Mouse (Mus musculus) limb, embryonic 15.5 days (tissue): ENCODE results near the gene Gm12845. TPM values are rescaled to one million over a fixed set of nuclear protein-coding genes. Genes with fewer than 3 reads are reported as not detected.

Source experiments
- ATAC-seq: fragments of 200-750 bp; cut with Nextera tagmentation; 2 replicates; pipeline ENCODE4 v1.8.0; 2017; ENCODE audit warnings: low read depth, moderate TSS enrichment; ENCODE audit not compliant: insufficient number of reproducible peaks, low FRiP score, low TSS enrichment
- H3K27ac ChIP-seq: fragments of 300-500 bp; sonication (generic); 2 replicates; pipeline ENCODE4 v1.5.1; 2015; ENCODE audit warnings: moderate library complexity, mild to moderate bottlenecking, inconsistent platforms
- H3K27me3 ChIP-seq: fragments of 300-500 bp; sonication (generic); 2 replicates; pipeline ENCODE4 v1.6.1; 2015; ENCODE audit warnings: inconsistent platforms
- H3K36me3 ChIP-seq: fragments of 300-500 bp; sonication (generic); 2 replicates; pipeline ENCODE4 v1.6.1; 2015; ENCODE audit warnings: inconsistent platforms
- H3K4me1 ChIP-seq: fragments of 300-500 bp; sonication (generic); 2 replicates; pipeline ENCODE4 v1.6.1; 2015; ENCODE audit warnings: inconsistent platforms
- H3K4me2 ChIP-seq: fragments of 300-500 bp; sonication (generic); 2 replicates; pipeline ENCODE4 v1.6.1; 2015; ENCODE audit warnings: mild to moderate bottlenecking, inconsistent platforms
- H3K4me3 ChIP-seq: fragments of 300-500 bp; sonication (generic); 2 replicates; pipeline ENCODE4 v1.5.1; 2015; ENCODE audit warnings: mild to moderate bottlenecking, inconsistent platforms
- H3K9ac ChIP-seq: fragments of 300-500 bp; sonication (generic); 2 replicates; pipeline ENCODE4 v1.6.1; 2015; ENCODE audit warnings: inconsistent platforms
- H3K9me3 ChIP-seq: fragments of 300-500 bp; sonication (generic); 2 replicates; pipeline ENCODE4 v1.6.1; 2016; ENCODE audit warnings: inconsistent platforms
- WGBS: fragments of 180-500 bp; shearing (Covaris S2); methylation state at CpG from one replicate; pipeline ENCODE4 v1.1.7; 2015; 5-methylcytosine and 5-hydroxymethylcytosine counted together
- polyA plus RNA-seq: library from polyadenylated mRNA; unstranded; fragments of >200 nt; fragmentation: Nextera tagmentation; extraction: Ambion mirVana; gene quantifications from 2 replicates; pipeline ENCODE4 v1.2.1, GENCODE M21; 2015

Gene Gm12845
- not detected in 2 replicates for polyA plus RNA-seq

- no peak within 1 kb of the TSS for H3K4me2 ChIP-seq
- H3K27ac ChIP-seq: no peak within 1 kb of the TSS
- no peak within 1 kb of the TSS for H3K4me3 ChIP-seq
- ATAC-seq: no peak
- no peaks in the 10 kb centered on the region for H3K36me3 ChIP-seq
- no peaks in the 10 kb centered on the region for H3K27me3 ChIP-seq
- H3K9ac ChIP-seq: no peak within 1 kb of the TSS
- 75% methylated on average over 1 of the region's 1 CpGs for WGBS
- H3K4me1 ChIP-seq: no peaks in the 10 kb centered on the region
- no peaks in the 10 kb centered on the region for H3K9me3 ChIP-seq
These were observed at the start of gene Gm12845 for GRCm38 (mm10) chr4:117724112-117724511. Gene Gm12845, plus strand, starts transcription at chr4:117724412.

- WGBS: 15% methylated on average over 3 of the region's 3 CpGs
- peaks cover 86% of the 10 kb centered on the region for H3K36me3 ChIP-seq
- no peak for ATAC-seq
These were observed 47.3 kb upstream of the Gm12845 start for GRCm38 (mm10) chr4:117676903-117677302.

GRCm38 (mm10) chr4:117680963-117681362, 43.2 kb upstream of the Gm12845 start:
- H3K9me3 ChIP-seq: no peaks in the 10 kb centered on the region
- WGBS: 81% methylated on average over 6 of the region's 6 CpGs
- peak overlapping the region; percentile 80; the same call in 1 of the 2 replicates for H3K9ac ChIP-seq
- peak overlapping the region; percentile 86 for H3K4me3 ChIP-seq
- no peak overlapping the region for H3K27ac ChIP-seq
- peaks cover 52% of the 10 kb centered on the region for H3K36me3 ChIP-seq
- peaks cover 14% of the 10 kb centered on the region for H3K4me1 ChIP-seq
- no peak for ATAC-seq
- peak overlapping the region; percentile 88 for H3K4me2 ChIP-seq
- H3K27me3 ChIP-seq: no peaks in the 10 kb centered on the region

More at GRCm38 (mm10) chr4:117676903-117677302, 47.3 kb upstream of the Gm12845 start:
- no peak overlapping the region for H3K9ac ChIP-seq
- H3K27ac ChIP-seq: no peak overlapping the region
- H3K4me3 ChIP-seq: no peak overlapping the region
- H3K27me3 ChIP-seq: no peaks in the 10 kb centered on the region
- H3K4me2 ChIP-seq: no peak overlapping the region
- peaks cover 14% of the 10 kb centered on the region for H3K4me1 ChIP-seq
- no peaks in the 10 kb centered on the region for H3K9me3 ChIP-seq

GRCm38 (mm10) chr4:117681931-117682461, 42.2 kb upstream of the Gm12845 start, which contains the start of gene Dmap1:
Gene Dmap1, minus strand, starts transcription at chr4:117682273.
- peaks cover 14% of the 10 kb centered on the region for H3K4me1 ChIP-seq
- peak within 1 kb of the TSS; percentile 86 for H3K4me3 ChIP-seq
- H3K4me2 ChIP-seq: peak within 1 kb of the TSS; percentile 88
- peaks cover 42% of the 10 kb centered on the region for H3K36me3 ChIP-seq
- H3K27me3 ChIP-seq: no peaks in the 10 kb centered on the region
- peak within 1 kb of the TSS; percentile 38 for H3K27ac ChIP-seq
- WGBS: under 1% methylated on average over 33 of the region's 33 CpGs
- H3K9me3 ChIP-seq: no peaks in the 10 kb centered on the region
- peak; percentile 80 for ATAC-seq
- peak within 1 kb of the TSS; percentile 80 for H3K9ac ChIP-seq

GRCm38 (mm10) chr4:117682463-117682862, 41.7 kb upstream of the Gm12845 start:
- ATAC-seq: no peak
- H3K4me1 ChIP-seq: peaks cover 14% of the 10 kb centered on the region
- H3K27ac ChIP-seq: no peak overlapping the region
- H3K9ac ChIP-seq: no peak overlapping the region
- no peaks in the 10 kb centered on the region for H3K9me3 ChIP-seq
- peaks cover 37% of the 10 kb centered on the region for H3K36me3 ChIP-seq
- peak overlapping the region; percentile 88 for H3K4me2 ChIP-seq
- peak overlapping the region; percentile 86 for H3K4me3 ChIP-seq
- no peaks in the 10 kb centered on the region for H3K27me3 ChIP-seq

GRCm38 (mm10) chr4:117683048-117683768, 41.0 kb upstream of the Gm12845 start:
- Histone ChIP-seq H3K9ac (no peak overlapping the region), H3K27ac (no peak overlapping the region), H3K4me3 (no peak overlapping the region), H3K27me3 (no peaks in the 10 kb centered on the region), H3K36me3 (peaks cover 30% of the 10 kb centered on the region), H3K9me3 (no peaks in the 10 kb centered on the region), H3K4me2 (no peak overlapping the region), H3K4me1 (peaks cover 14% of the 10 kb centered on the region)
- ATAC-seq: no peak
- WGBS: 79% methylated on average over 6 of the region's 6 CpGs

- Histone ChIP-seq H3K9ac (no peak overlapping the region), H3K27me3 (no peaks in the 10 kb centered on the region), H3K4me2 (no peak overlapping the region), H3K4me1 (peaks cover 4% of the 10 kb centered on the region), H3K27ac (no peak overlapping the region), H3K4me3 (no peak overlapping the region), H3K36me3 (no peaks in the 10 kb centered on the region), H3K9me3 (no peaks in the 10 kb centered on the region)
- ATAC-seq: no peak
- 82% methylated on average over 4 of the region's 4 CpGs for WGBS
These were observed 37.9 kb upstream of the Gm12845 start for GRCm38 (mm10) chr4:117686354-117686753.

GRCm38 (mm10) chr4:117705361-117705760, 18.9 kb upstream of the Gm12845 start:
- Histone ChIP-seq H3K4me2 (no peak overlapping the region), H3K9me3 (no peaks in the 10 kb centered on the region), H3K27ac (no peak overlapping the region), H3K36me3 (no peaks in the 10 kb centered on the region), H3K27me3 (no peaks in the 10 kb centered on the region), H3K4me1 (no peaks in the 10 kb centered on the region), H3K9ac (no peak overlapping the region), H3K4me3 (no peak overlapping the region)
- 3% methylated on average over 7 of the region's 7 CpGs for WGBS
- no peak for ATAC-seq

- Histone ChIP-seq H3K4me3 (no peak overlapping the region), H3K4me1 (no peaks in the 10 kb centered on the region), H3K9ac (no peak overlapping the region), H3K4me2 (no peak overlapping the region), H3K27ac (no peak overlapping the region), H3K9me3 (no peaks in the 10 kb centered on the region), H3K36me3 (no peaks in the 10 kb centered on the region), H3K27me3 (no peaks in the 10 kb centered on the region)
- ATAC-seq: no peak
- 75% methylated on average over 3 of the region's 3 CpGs for WGBS
These were observed 15.2 kb upstream of the Gm12845 start for GRCm38 (mm10) chr4:117708780-117709550.

GRCm38 (mm10) chr4:117712314-117712713, 11.9 kb upstream of the Gm12845 start:
- no peak overlapping the region for H3K9ac ChIP-seq
- H3K4me3 ChIP-seq: no peak overlapping the region
- H3K36me3 ChIP-seq: no peaks in the 10 kb centered on the region
- no peak overlapping the region for H3K4me2 ChIP-seq
- no peak for ATAC-seq
- 82% methylated on average over 3 of the region's 3 CpGs for WGBS
- no peaks in the 10 kb centered on the region for H3K27me3 ChIP-seq
- no peaks in the 10 kb centered on the region for H3K9me3 ChIP-seq
- H3K27ac ChIP-seq: no peak overlapping the region
- no peaks in the 10 kb centered on the region for H3K4me1 ChIP-seq

- no peaks in the 10 kb centered on the region for H3K36me3 ChIP-seq
- no peaks in the 10 kb centered on the region for H3K27me3 ChIP-seq
- H3K27ac ChIP-seq: no peak overlapping the region
- ATAC-seq: no peak
- 75% methylated on average over 6 of the region's 6 CpGs for WGBS
- H3K4me1 ChIP-seq: no peaks in the 10 kb centered on the region
- H3K9ac ChIP-seq: no peak overlapping the region
- no peaks in the 10 kb centered on the region for H3K9me3 ChIP-seq
- no peak overlapping the region for H3K4me3 ChIP-seq
- no peak overlapping the region for H3K4me2 ChIP-seq
These were observed 10.7 kb upstream of the Gm12845 start for GRCm38 (mm10) chr4:117713303-117714098.
